Mouse (Mus musculus) ES-E14 (cell line): ENCODE results near the gene Srbd1. TPM values are rescaled to one million over a fixed set of nuclear protein-coding genes. Genes with fewer than 3 reads are reported as not detected.
A peak's percentile ranks its signal among the peaks of the same experiment; 100 is the strongest.

ENCODE experiments used
- DNase-seq: peaks from one replicate; pipeline ENCODE4 v3.0.0-alpha.2; 2013; ENCODE audit warnings: low read depth, low spot score
- H3K27ac ChIP-seq: 2 replicates; pipeline ENCODE4 v1.5.1; 2012; ENCODE audit warnings: low read depth, mild to moderate bottlenecking, low read length, moderate library complexity, mixed read lengths; ENCODE audit not compliant: poor library complexity, insufficient read depth, severe bottlenecking
- H3K36me3 ChIP-seq: 2 replicates; pipeline ENCODE4 v1.6.1; 2012; ENCODE audit warnings: mild to moderate bottlenecking, low read length, moderate library complexity, mixed read lengths; ENCODE audit not compliant: control insufficient read depth, poor library complexity, insufficient read depth, severe bottlenecking
- H3K4me1 ChIP-seq, 2 experiments: fragments of 150-350 bp in 1 of 2; sonication (generic) in 1 of 2; 2 replicates each; pipeline ENCODE4 v1.6.1; 2012; ENCODE audit warnings: low read length in 2 of 2, mild to moderate bottlenecking in 1 of 2, mixed read lengths in 1 of 2; ENCODE audit not compliant: control insufficient read depth in 2 of 2, insufficient read depth in 2 of 2, poor library complexity in 1 of 2
- H3K4me3 ChIP-seq, 2 experiments: fragments of 150-350 bp in 1 of 2; sonication (generic) in 1 of 2; 2 replicates each; pipeline ENCODE4 v1.5.1; 2012; ENCODE audit warnings: low read length in 2 of 2, low read depth in 1 of 2, mild to moderate bottlenecking in 1 of 2, mixed read lengths in 1 of 2; ENCODE audit not compliant: insufficient read depth in 1 of 2, poor library complexity in 1 of 2, severe bottlenecking in 1 of 2
- H3K9ac ChIP-seq: 2 replicates; pipeline ENCODE4 v1.6.1; 2012; ENCODE audit warnings: low read depth, mild to moderate bottlenecking, low read length, mixed read lengths; ENCODE audit not compliant: poor library complexity, insufficient read depth, severe bottlenecking
- H3K9me3 ChIP-seq: fragments of 150-350 bp; sonication (generic); 2 replicates; pipeline ENCODE4 v1.6.1; 2012; ENCODE audit warnings: low read depth, mild to moderate bottlenecking, low read length; ENCODE audit not compliant: control insufficient read depth, insufficient read depth
- CHD2 ChIP-seq: IDR thresholded peaks from 2 replicates; pipeline ENCODE4 v1.6.1; 2014; ENCODE audit warnings: mild to moderate bottlenecking, low read depth, low read length, inconsistent platforms
- HCFC1 ChIP-seq: IDR thresholded peaks from 2 replicates; pipeline ENCODE4 v1.6.1; 2012; ENCODE audit warnings: low read length, inconsistent platforms, borderline replicate concordance; ENCODE audit not compliant: insufficient read depth
- MAFK ChIP-seq: IDR thresholded peaks from 2 replicates; pipeline ENCODE4 v1.6.1; 2014; ENCODE audit warnings: mild to moderate bottlenecking, low read depth, low read length, inconsistent platforms; ENCODE audit not compliant: insufficient read depth
- ZC3H11A ChIP-seq: IDR thresholded peaks from 2 replicates; pipeline ENCODE4 v1.6.1; 2012; ENCODE audit warnings: low read depth, mild to moderate bottlenecking, inconsistent platforms, low read length, borderline replicate concordance
- ZNF384 ChIP-seq: IDR thresholded peaks from 2 replicates; pipeline ENCODE4 v1.6.1; 2012; ENCODE audit warnings: low read depth, low read length, inconsistent platforms
- in situ Hi-C, 2 experiments: fragments of 600-800 bp; cut with MboI; formaldehyde crosslinking; loops; one replicate each; pipeline ENCODE4 v1.15.1; 2025; ENCODE audit warnings: low sequenced_read_pairs in 2 of 2, inconsistent platforms in 1 of 2; ENCODE audit not compliant: unreplicated experiment in 2 of 2
- total RNA-seq: library from RNA; depleted of rRNA; stranded (reverse); fragments of 300-350 nt; gene quantifications from 2 replicates; pipeline ENCODE4 v1.2.3, GENCODE M21; 2012

The Srbd1 gene
- total RNA-seq, 1 experiment, result 39.1 TPM

DNA sequence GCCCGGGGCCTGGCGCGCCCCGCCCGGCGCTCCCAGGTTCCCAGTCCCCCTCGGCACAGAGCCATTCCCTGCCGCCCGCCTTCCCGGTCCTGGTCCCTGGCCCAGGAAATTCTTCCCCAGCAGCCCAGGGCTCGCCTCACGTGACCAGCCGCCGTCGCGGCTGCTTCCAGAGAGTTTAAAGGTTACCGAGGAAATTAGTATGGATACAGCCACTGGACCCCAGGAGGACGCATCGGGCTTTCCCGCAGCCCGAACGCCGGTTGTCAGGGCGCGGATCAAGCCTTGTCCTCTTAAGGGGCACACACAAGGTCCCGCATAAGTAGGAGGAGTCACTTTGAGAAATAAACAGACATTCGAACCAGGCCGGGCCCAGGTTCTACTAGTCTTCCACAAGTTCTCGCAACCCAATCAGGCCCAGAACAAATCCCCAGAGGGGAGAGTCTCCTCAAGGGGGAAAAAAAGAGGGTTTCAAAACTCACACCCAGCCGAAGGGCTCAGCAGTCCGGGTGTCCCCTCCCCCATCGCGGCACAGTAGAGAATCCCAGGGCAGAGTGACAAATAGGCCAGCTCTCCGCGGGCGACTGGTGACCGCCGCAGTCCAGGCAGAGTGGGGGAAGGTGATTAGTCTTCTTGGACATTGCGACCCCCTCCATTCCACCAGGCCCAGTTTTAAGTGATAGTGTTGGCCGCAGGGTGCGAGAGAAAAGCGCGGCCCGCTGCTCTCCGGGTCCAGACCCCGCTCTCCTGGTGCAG lies 21.8 kb upstream of the Srbd1 start:
- TF ChIP-seq ZNF384 (no peak), CHD2 (no peak), MAFK (no peak), ZC3H11A (no peak), HCFC1 (no peak)
- H3K9me3 ChIP-seq, result no peaks in the 10 kb centered on the region
- H3K36me3 ChIP-seq, result no peaks in the 10 kb centered on the region
- peaks cover under 1 to 9% of the 10 kb centered on the region in 2 experiments for H3K4me1 ChIP-seq
- H3K9ac ChIP-seq, result peak overlapping the region; percentile 83
- in situ Hi-C loops, result loop anchor here (10.0 to 25.0 kb wide), 2 partner anchors 288 to 296 kb away; no protein-coding TSS in a partner anchor
- DNase-seq, result no peak
- H3K4me3 ChIP-seq, result peak overlapping the region; percentile 90 to 95
- no peak overlapping the region; the same call in 1 of the 2 replicates for H3K27ac ChIP-seq

DNA sequence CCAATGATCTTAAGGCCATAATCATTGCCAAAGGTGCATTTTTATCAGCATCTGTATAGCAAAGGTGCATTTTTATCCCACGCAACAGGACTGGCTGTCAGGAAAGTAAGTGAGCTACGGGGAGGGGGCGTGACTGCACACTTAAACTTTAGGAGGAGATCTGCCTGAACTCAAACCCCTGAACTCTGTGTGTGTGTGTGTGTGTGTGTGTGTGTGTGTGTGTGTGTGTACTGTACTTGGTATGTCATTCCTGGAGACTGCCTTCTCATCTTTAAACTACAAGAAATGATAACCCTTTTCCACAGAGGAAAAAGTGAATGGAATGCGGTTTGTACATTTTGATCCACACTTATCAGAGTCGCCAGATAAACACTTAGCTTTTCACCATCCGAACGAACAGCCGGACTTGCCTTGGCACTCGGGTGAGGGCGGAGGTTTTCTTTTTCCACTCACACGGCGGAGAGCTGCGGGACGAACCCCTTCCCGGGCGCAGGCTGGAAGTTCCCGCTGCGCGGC lies 21.1 kb upstream of the Srbd1 start:
- Histone ChIP-seq H3K9ac (peak overlapping the region; percentile 83), H3K4me3 (peak overlapping the region; percentile 90 to 95), H3K4me1 (peaks cover 6 to 12% of the 10 kb centered on the region in 2 experiments), H3K36me3 (no peaks in the 10 kb centered on the region), H3K27ac (no peak overlapping the region), H3K9me3 (no peaks in the 10 kb centered on the region)
- DNase-seq, result no peak
- TF ChIP-seq ZNF384 (no peak), MAFK (no peak), HCFC1 (no peak), ZC3H11A (no peak), CHD2 (no peak)
- in situ Hi-C loops, result loop anchor here (10.0 to 25.0 kb wide), 2 partner anchors 289 to 296 kb away; no protein-coding TSS in a partner anchor

DNA sequence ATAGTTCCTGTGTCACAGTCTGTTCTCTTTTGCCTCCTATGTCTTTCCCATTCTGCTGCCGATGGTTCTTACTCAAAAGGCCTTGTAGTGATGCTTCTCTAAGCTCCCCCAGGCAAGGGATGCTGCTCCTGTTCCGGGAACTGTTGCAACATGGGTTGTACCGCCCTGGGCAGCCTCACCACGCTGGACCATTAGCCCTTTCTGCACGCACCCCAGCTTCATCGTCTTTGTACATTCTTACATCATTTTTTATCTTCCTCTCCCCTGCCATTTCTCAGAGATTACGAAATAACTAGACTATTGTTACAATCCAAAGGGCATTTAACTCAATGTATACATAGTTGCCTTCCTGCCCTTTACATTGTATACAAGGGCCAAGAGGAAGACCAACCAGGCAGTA lies 19.4 kb upstream of the Srbd1 start:
- H3K36me3 ChIP-seq, result no peaks in the 10 kb centered on the region
- H3K9me3 ChIP-seq, result no peaks in the 10 kb centered on the region
- in situ Hi-C loops, result loop anchor here (10.0 to 25.0 kb wide), 2 partner anchors 290 to 298 kb away; no protein-coding TSS in a partner anchor
- H3K9ac ChIP-seq, result no peak overlapping the region
- H3K4me3 ChIP-seq, result no peak overlapping the region
- H3K27ac ChIP-seq, result no peak overlapping the region
- H3K4me1 ChIP-seq, result peaks cover 6 to 18% of the 10 kb centered on the region in 2 experiments
- no peak for DNase-seq
- no peak for TF ChIP-seq CHD2
- TF ChIP-seq ZNF384, result no peak
- no peak for TF ChIP-seq HCFC1
- no peak for TF ChIP-seq ZC3H11A
- TF ChIP-seq MAFK, result no peak

DNA sequence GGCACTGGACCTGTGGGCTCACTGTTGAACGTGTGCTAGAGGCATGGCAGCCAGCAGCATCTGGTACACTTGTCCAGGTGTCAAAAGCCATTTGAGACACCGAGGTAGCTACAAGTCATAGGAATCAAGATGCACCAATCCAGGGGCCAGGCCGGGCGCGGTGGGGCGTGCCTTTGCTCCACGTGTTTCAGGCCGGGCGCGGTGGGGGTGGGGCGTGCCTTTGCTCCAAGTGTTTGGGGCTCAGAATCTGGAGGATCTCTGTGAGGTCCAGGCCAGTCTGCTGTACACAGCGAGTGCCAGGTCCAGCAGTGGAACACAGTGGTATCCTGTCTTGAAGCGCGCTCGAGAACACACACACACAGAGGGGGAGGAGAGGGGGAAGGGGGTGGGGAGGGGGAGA lies 17.7 kb upstream of the Srbd1 start:
- TF ChIP-seq CHD2 (no peak), ZC3H11A (no peak), MAFK (no peak), ZNF384 (no peak), HCFC1 (no peak)
- Histone ChIP-seq H3K4me3 (no peak overlapping the region), H3K27ac (no peak overlapping the region), H3K9ac (no peak overlapping the region), H3K4me1 (peaks cover 8 to 16% of the 10 kb centered on the region in 2 experiments), H3K36me3 (no peaks in the 10 kb centered on the region), H3K9me3 (no peaks in the 10 kb centered on the region)
- no peak for DNase-seq
- in situ Hi-C loops, result loop anchor here (10.0 to 25.0 kb wide), 2 partner anchors 292 to 300 kb away; no protein-coding TSS in a partner anchor
